Mouse (Mus musculus) urinary bladder, adult 2 months (tissue): ENCODE data around the gene Rab26. TPM values are rescaled to one million over a fixed set of nuclear protein-coding genes. Genes with fewer than 3 reads are reported as not detected.

ENCODE experiments used
- DNase-seq: peaks from one replicate; pipeline ENCODE4 v3.0.0; 2022; ENCODE audit warnings: low spot score
- polyA plus RNA-seq: library from polyadenylated mRNA; depleted of rRNA; stranded (reverse); fragments of >200 nt; gene quantifications from 2 replicates; pipeline ENCODE4 v1.2.3, GENCODE M21; 2012

Rab26 gene
- polyA plus RNA-seq, 1 experiment = 1.5 TPM

GRCm38 (mm10) chr17:24507806-24508460, 26.1 kb downstream of the Rab26 start:
- no peak for DNase-seq

GRCm38 (mm10) chr17:24507129-24507664, 26.8 kb downstream of the Rab26 start:
- DNase-seq = no peak

- DNase-seq = no peak
These were observed 27.5 kb downstream of the Rab26 start for GRCm38 (mm10) chr17:24506332-24507070.

DNA sequence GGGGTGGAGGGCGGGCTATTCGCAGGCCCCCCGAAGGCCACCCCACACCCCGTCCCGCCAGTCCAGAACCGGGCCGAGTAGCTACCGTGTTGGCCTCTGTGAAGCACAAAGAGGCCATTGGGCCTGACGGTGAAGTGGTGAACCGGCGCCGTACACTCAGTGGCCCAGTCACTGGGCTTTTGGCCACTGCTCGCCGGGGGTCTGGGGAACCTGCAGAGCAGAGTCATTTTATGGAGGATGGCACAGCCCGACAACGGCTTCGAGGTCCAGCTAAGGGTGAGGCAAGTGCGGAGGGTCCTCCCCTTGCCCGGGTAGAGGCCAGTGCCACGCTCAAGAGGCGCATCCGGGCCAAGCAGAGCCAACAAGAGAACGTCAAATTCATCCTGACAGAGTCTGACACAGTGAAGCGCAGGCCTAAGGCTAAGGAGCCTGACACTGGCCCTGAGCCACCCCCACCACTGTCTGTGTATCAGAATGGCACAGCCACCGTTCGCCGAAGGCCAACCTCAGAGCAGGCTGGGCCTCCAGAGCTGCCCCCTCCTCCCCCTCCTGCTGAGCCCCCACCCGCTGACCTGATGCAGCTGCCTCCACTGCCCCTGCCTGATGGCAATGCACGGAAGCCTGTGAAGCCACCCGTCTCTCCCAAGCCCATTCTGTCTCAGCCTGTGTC, 28.6 kb downstream of the Rab26 start:
- DNase-seq = no peak

DNA sequence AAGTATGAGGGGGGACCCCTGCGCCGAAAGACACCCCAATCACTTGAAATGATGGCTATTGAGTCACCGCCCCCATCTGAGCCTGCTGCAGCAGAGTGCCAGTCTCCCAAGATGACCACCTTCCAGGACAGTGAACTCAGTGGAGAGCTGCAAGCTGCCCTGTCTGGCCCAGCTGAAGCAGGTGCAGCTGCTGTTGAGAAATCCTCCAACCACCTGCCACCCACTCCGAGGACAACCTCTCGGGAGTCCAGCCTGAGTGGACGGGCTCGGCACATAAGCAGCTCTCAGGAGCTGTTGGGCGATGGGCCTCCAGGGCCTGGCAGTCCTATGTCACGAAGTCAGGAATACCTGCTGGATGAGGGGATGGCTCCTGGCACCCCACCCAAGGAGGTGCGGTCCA, 29.9 kb downstream of the Rab26 start:
- no peak for DNase-seq

DNA sequence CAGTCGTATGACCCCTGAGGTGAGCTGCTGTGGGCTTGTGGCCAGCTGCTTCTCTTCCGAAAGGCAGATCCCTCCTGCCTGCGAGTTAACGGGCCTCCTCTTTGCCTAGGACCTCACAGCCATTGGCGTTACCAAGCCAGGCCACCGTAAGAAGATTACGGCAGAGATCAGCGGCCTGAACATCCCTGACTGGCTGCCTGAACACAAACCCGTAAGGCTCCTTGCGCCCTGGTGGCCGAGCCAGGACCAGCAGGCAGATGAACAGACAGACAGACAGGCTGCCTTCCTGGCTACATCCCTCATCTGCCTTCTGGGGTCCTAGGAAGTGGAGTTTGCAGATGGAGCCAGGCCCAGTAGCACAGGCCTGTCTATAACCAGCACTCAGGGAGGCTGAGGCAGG, 31.8 kb downstream of the Rab26 start:
- no peak for DNase-seq

- no peak for DNase-seq
These were observed 38.0 kb downstream of the Rab26 start for GRCm38 (mm10) chr17:24496026-24496425.

GRCm38 (mm10) chr17:24495443-24495842, 38.6 kb downstream of the Rab26 start:
- no peak for DNase-seq

GRCm38 (mm10) chr17:24494627-24495335, 39.2 kb downstream of the Rab26 start:
- DNase-seq = no peak

- DNase-seq = no peak
These were observed 43.6 kb downstream of the Rab26 start for GRCm38 (mm10) chr17:24490399-24490798.

GRCm38 (mm10) chr17:24489265-24490030, 44.6 kb downstream of the Rab26 start:
- DNase-seq = no peak

DNA sequence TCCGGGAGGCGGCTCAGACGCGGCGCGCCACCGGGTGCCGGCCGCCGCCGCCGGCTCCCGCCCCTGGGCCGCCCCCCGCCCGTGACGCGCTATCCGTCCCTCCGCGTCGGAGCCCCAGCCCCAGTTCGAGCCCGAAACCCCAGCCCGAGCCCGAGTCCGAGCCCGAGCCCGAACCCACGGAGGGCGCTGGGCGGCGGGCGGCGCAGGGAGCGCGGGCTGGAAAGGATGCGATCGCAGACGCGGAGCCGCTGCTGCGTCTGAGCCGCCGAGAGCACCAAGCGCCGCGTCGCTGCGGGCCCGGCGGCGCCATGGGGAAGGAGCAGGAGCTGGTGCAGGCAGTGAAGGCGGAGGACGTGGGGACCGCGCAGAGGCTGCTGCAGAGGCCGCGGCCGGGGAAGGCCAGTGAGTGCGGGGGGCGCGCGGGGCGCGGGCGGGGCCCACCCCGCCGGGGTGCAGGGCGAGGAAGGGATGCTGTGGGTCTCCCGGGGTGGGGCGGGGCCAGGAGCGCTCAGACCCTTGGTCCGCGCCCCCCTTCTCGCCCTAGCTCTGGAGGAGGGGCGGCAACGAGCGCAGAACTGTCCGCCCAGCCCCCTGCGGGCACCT, 45.2 kb downstream of the Rab26 start:
- no peak for DNase-seq

GRCm38 (mm10) chr17:24488186-24488661, 45.8 kb downstream of the Rab26 start, which contains the start of gene Caskin1:
Caskin1 (plus strand) TSS chr17:24488601.
- DNase-seq = no peak

DNA sequence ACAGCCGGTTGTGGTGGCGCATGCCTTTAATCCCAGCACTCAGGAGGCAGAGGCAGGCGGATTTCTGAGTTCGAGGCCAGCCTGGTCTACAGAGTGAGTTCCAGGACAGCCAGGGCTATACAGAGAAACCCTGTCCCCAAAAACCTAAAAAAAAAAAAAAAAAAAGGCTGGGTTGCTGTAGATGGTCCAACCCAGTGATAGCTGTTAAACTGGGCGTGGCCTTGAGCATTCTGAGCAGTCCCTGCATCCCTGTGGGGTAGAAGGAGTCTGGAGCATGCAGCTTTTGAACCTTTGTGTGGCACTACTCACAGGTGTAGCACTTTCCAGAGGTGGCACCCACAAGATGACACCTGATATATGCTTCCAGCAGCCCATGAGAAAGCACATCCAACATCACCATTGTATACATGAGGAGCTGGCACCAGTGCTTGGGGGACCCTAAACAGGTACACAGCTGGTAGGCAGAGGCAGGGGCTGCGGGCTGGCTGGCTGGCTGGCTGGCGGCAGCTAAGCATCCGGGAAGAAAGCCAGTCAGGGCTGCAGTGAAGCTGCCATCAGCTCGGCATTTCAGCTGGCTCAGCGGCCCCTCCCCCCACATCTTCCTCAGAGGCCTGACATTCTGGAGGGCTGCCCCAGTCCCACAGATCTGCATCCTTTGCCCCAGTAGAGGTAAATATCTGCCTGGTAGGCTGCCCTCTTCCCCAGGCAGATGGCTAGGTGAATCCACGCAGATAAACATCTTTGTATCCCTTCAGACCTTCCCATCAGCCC, 48.7 kb downstream of the Rab26 start:
- DNase-seq = no peak

DNA sequence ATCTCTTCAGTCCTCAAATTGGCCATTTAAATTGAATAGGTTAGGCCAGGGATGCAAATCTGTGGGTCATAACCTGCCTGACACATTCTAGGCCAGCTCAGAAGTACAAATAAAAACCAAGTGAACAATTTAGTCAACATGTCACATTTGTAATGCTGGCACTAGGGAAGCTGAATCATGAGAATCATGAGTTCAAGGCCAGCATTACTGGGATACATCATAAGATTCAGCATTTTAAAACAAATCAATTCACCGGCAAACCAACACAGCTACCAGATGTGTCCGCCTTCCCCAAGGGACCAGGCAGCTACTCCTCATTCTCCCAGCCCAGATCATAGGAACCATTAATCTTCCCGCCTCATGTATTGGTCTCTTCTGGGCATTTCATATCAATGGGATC, 50.5 kb downstream of the Rab26 start:
- DNase-seq = no peak

- DNase-seq = no peak
These were observed 52.8 kb downstream of the Rab26 start for GRCm38 (mm10) chr17:24481027-24481815.

DNA sequence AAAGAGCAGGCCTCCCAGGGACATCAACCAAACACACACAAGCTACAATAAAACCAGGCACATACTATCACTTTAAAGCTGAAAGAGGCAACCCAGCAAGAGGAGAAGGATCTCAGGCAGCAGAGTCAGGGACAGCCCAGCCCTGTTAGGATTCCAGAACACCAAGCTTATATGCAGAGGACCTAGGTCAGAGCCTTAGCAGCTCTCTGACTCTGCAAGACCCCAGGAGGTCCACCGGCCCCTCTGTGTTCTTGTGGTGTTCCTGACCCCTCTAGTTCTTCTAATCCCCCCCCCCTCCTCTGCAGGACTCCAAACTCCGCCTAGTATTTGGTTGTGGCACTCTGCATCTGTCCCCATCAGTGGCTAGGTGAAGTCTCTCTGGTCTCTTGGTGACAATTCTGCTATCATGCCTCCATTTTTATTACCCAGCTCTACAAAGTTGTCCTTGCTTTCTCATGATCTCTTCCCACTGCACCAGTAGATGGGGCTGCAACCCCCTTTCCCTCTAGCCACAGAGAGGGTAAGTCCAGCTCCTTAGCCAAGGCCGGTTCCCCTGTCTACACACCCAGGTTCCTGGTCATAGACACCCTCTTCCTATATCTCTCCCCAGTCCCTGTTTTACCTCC, 53.7 kb downstream of the Rab26 start:
- DNase-seq = no peak

GRCm38 (mm10) chr17:24479431-24479830, 54.6 kb downstream of the Rab26 start:
- no peak for DNase-seq
